Mouse (Mus musculus): Measurements from ENCODE around the gene Gm47841.

Gene Gm47841

GRCm38 (mm10) chr15:101041966-101042365 lies 5.2 kb downstream of the Gm47841 start:
- peak; percentile 41 to 50 for DNase-seq

DNA sequence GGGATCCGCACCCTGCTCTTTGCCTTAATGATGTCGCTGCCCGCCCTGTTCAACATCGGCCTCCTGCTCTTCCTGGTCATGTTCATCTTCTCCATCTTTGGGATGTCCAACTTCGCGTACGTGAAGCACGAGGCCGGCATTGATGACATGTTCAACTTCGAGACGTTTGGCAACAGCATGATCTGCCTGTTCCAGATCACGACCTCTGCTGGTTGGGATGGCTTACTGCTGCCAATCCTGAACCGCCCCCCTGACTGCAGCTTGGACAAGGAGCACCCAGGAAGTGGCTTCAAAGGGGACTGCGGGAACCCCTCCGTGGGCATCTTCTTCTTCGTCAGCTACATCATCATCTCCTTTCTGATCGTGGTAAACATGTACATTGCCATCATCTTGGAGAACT lies 7.5 kb downstream of the Gm47841 start:
- peak in 1 of 2 experiments; percentile 41 for DNase-seq

DNA sequence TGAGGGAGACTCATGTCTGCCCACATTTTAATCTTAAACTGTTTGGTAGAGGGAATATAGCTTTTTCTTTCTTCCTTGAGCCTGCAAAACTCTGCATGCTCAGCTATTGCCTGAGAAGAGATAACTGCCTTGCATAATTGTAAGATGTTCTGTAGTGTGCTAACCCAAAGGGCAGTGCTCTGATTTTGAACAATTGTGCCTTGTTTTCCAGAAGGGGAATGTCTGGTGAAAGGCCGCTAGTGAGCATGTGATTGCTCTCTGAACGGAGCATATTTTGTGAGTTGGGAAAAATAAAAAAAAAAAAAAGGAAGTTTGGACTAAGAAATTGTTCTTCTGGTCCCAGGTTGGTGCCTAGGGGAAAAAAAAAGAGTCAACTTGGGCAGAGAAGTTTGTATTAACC lies 18.2 kb downstream of the Gm47841 start:
- no peak for DNase-seq

- no peak for DNase-seq
Observed at GRCm38 (mm10) chr15:101011352-101011751, 35.8 kb downstream of the Gm47841 start.

DNA sequence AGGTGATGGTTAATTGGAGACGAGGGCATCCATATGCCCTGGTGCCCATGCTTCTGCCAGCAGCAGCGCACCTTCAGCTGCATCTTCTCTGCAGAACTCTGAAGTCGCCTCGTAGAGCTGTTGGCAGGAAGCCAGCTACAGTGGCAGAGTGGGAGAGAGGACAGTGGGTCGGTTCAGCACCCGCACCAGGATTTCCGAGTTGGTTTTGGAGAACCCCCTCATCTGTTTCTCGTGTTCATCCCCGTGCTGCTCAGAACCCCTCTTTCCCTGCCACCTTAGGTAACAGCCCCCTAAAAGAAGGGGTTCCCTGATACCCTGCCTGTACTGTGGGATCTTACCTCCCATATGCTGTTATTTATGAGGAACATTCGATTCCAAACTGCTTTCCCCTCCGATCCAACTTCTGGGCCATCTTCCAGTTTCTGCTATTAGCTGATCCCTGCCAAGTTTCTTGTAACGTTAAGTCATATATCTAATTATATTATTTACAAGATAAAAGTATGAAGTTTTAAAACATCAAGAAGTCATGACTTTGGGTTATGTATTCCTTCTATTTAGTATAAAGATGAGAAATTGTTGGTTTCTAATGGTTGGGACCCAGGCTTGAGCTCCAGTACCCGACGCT lies 38.7 kb downstream of the Gm47841 start:
- peak; percentile 39 to 50 for DNase-seq

DNA sequence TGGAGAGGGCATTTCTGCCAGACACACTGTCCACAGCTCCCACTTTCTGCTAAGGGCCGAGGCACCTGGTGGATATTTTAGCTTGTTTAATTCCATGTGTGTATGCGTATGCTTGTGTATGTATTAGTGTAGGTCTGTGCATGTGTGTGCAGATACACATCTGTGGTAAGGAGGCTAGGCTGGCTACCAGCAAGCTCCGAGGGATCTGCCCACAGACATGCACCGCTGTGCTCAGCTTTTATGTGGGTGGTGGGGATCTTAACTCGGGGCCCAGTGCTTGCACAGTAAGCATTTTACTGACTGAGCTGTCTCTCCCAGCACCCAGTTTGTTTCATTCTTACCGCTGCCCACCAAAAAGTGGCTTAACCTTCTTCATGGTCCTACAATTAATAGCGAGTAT lies 40.0 kb downstream of the Gm47841 start:
- DNase-seq, result no peak

DNA sequence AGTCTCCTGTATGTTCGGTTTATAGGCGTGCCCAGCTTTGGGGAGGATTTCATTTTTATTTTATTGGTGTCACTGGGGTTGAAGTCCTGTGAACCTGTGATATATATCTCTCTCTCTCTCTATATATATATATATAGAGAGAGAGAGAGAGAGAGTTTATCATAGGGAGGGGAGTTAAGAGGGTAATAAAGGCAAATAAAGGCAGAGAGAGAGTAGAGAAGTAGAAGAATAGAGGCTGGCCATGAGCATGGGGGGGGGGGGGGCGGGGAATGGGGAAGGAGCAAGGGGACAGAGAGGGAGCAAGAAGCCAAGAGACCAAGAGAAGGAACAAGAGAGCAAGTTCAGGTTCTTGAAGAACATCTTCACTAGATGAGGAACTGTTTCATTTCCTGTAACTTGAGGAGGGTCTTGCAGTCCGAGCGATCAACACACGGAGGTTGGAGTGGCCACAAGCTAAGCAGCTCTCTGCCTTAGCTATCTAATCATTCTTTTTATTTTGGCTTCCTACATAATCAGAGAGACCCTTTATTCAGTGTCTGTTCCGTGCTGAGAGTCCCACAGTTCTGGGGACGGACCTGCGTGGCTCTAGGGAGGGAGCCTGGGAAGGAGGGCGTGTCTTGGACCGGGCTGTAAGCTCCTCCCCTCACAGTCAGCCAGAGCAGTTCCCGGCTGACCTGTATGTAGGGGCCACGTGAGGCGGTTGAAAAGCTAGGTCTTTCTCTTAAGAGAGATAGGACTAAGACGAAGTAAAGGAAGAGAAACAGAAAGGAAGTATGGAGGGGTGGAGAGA lies 40.8 kb downstream of the Gm47841 start:
- no peak for DNase-seq

GRCm38 (mm10) chr15:101005717-101006116 lies 41.5 kb downstream of the Gm47841 start:
- no peak for DNase-seq

- no peak for DNase-seq
Observed at GRCm38 (mm10) chr15:101004538-101004937, 42.7 kb downstream of the Gm47841 start.

DNA sequence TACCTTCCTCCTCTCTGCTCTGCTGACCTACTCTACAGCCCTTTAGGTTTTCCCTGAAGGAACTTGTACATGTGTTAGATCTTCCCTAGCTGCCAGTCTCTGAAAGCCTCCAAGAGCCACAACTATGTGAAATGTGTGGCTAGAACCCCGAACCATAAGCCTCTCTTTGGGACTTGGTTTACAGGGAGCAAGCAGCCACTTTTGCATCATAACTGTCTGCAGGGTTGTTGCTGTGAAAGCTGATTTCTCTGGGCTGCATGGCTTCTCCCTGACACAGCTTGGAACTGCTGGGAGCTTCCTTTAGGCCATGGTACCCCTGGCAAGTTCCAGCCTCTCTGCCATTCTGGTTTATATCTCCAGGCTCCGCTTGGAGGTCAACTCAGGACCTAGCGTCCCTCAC lies 44.7 kb downstream of the Gm47841 start:
- no peak for DNase-seq

GRCm38 (mm10) chr15:101001685-101002084 lies 45.5 kb downstream of the Gm47841 start:
- DNase-seq, result no peak

DNA sequence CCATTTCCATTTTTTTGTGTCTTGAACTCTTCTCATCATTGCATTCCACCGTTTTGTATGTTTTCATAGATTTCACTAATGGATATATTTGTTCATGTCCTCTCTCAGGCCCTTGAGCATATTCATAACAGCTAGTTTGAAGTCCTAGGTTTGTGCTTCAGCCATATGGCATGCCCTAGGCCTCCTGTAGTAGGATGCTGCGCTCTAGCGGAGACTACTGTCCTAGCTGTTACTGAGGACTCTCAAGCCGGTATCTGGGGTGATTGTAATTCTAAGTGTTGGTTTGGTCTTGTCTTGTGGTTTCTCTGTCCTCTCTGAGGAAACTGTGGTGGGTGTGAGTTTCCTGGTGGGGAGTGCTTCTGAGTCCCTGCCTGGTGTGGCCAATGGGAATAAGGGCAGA lies 50.1 kb downstream of the Gm47841 start:
- peak; percentile 79 to 81 for DNase-seq
